Mouse (Mus musculus) adrenal gland, postnatal 10 days (tissue): ENCODE results near the gene Ptgir. TPM values are rescaled to one million over a fixed set of nuclear protein-coding genes. Genes with fewer than 3 reads are reported as not detected.

ENCODE experiments used
- total RNA-seq, 2 experiments: library from RNA; stranded (reverse); gene quantifications; 2 replicates each; pipeline ENCODE4 v1.2.3; 2021

Gene Ptgir
- total RNA-seq, 2 experiments from 2014 or later = 1.2 to 2.0 TPM

Other genes with a start within 250 kb of the Ptgir start
- not detected for gene Ceacam15, start 230.8 kb upstream of the Ptgir start, total RNA-seq
- gene Ceacam9, start 184.6 kb upstream of the Ptgir start, total RNA-seq = not detected
- gene Ap2s1, start 168.1 kb upstream of the Ptgir start, total RNA-seq = 100 to 1,000 TPM; 154 to 156 TPM
- gene Slc1a5, start 125.2 kb upstream of the Ptgir start, total RNA-seq = 100 to 1,000 TPM; 108 to 109 TPM
- gene Strn4, start 90.6 kb upstream of the Ptgir start, total RNA-seq = 10 to 100 TPM; 63.8 to 72.8 TPM
- gene Fkrp, start 89.8 kb upstream of the Ptgir start, total RNA-seq = 10 to 100 TPM; 22.4 to 22.6 TPM
- gene Prkd2, start 63.6 kb upstream of the Ptgir start, total RNA-seq = 10 to 100 TPM; 22.2 to 27.2 TPM
- gene Dact3, start 31.2 kb upstream of the Ptgir start, total RNA-seq = 1 to 10 TPM; 5.7 to 7.0 TPM
- gene Gng8, start 14.7 kb upstream of the Ptgir start, total RNA-seq = 1 to 10 TPM in 1 of 2 experiments, under 1 TPM in 1; 0.84 to 2.0 TPM
- gene Calm3, start 17.6 kb downstream of the Ptgir start, total RNA-seq = 100 to 1,000 TPM; 224 to 252 TPM
- gene Pnmal2, start 38.2 kb downstream of the Ptgir start, total RNA-seq = 10 to 100 TPM; 18.3 to 23.9 TPM
- gene Pnmal1, start 53.2 kb downstream of the Ptgir start, total RNA-seq = 1 to 10 TPM; 4.5 to 5.1 TPM
- gene Gm42372, start 76.6 kb downstream of the Ptgir start, total RNA-seq = 1 to 10 TPM; 1.3 to 1.8 TPM
- gene Ccdc8, start 86.2 kb downstream of the Ptgir start, total RNA-seq = 10 to 100 TPM; 16.2 to 21.2 TPM
- gene Ppp5c, start 121.4 kb downstream of the Ptgir start, total RNA-seq = 10 to 100 TPM; 81.5 to 90.1 TPM
- 1 to 10 TPM; 4.9 to 6.7 TPM for gene Hif3a, start 155.9 kb downstream of the Ptgir start, total RNA-seq
- gene Psg16, start 167.6 kb downstream of the Ptgir start, total RNA-seq = under 1 TPM; 0.30 to 0.42 TPM
- gene Ceacam3, start 243.8 kb downstream of the Ptgir start, total RNA-seq = not detected